Mouse (Mus musculus) bone marrow, adult 2 months (tissue): ENCODE results near the gene Pik3c2g. TPM values are rescaled to one million over a fixed set of nuclear protein-coding genes. Genes with fewer than 3 reads are reported as not detected.

ENCODE experiments used
- H3K27ac ChIP-seq: fragments of 200-500 bp; 2 replicates; pipeline ENCODE4 v1.5.1; 2012; ENCODE audit warnings: low read depth, mild to moderate bottlenecking, control low read depth, inconsistent platforms, low read length; ENCODE audit not compliant: control insufficient read depth, poor library complexity, insufficient read depth
- H3K4me1 ChIP-seq: fragments of 200-500 bp; 2 replicates; pipeline ENCODE4 v1.6.1; 2011; ENCODE audit warnings: low read length; ENCODE audit not compliant: control insufficient read depth, insufficient read depth
- H3K4me3 ChIP-seq: fragments of 200-500 bp; replicated peaks from 2 replicates; pipeline ENCODE3; 2011; ENCODE audit warnings: mild to moderate bottlenecking, low read depth, low read length, control low read depth; ENCODE audit not compliant: control insufficient read depth
- CTCF ChIP-seq: fragments of 200-500 bp; IDR thresholded peaks from 2 replicates; pipeline ENCODE4 v1.5.1; 2011; ENCODE audit warnings: low read length, control low read depth; ENCODE audit not compliant: control insufficient read depth, insufficient read depth
- POLR2A ChIP-seq: fragments of 200-500 bp; IDR thresholded peaks from 2 replicates; pipeline ENCODE4 v1.6.1; 2011; ENCODE audit warnings: low read depth, mild to moderate bottlenecking, control low read depth, low read length, borderline replicate concordance; ENCODE audit not compliant: control insufficient read depth
- WGBS: fragments of 180-500 bp; shearing (Covaris S2); methylation state at CpG from one replicate; pipeline ENCODE4 v1.1.7; 2018; 5-methylcytosine and 5-hydroxymethylcytosine counted together
- polyA plus RNA-seq: library from polyadenylated mRNA; stranded (reverse); fragments of >200 nt; gene quantifications from 2 replicates; pipeline ENCODE4 v1.2.4, GENCODE M21; 2011; ENCODE audit warnings: low replicate concordance; ENCODE audit not compliant: missing spikeins, insufficient read depth, insufficient read length

Pik3c2g gene
- polyA plus RNA-seq, 1 experiment, result not detected

DNA sequence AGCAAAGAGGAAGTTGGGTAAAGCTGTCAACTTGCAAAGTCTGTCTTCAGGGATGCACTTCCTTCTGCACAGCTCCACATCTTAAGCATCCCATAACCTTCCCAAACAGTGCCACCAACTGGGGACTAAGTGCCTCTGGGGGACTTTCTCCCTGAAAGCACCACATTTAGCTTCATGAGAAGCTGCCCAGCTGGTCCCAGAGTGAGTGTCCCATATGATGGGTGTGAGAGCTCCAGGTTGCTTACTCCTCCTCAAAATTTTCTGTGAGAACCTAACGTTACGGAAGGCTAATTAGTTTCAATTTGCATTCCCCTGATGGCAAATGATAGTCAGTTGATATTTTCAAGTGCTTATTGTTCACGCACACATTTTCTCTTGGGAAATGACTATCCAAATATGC is 397.0 kb downstream of the Pik3c2g start:
- no peaks in the 10 kb centered on the region for H3K4me1 ChIP-seq
- H3K27ac ChIP-seq, result no peak overlapping the region
- no peak overlapping the region for H3K4me3 ChIP-seq
- WGBS, result 91% methylated on average over 3 of the region's 3 CpGs
- TF ChIP-seq CTCF (no peak), POLR2A (no peak)

DNA sequence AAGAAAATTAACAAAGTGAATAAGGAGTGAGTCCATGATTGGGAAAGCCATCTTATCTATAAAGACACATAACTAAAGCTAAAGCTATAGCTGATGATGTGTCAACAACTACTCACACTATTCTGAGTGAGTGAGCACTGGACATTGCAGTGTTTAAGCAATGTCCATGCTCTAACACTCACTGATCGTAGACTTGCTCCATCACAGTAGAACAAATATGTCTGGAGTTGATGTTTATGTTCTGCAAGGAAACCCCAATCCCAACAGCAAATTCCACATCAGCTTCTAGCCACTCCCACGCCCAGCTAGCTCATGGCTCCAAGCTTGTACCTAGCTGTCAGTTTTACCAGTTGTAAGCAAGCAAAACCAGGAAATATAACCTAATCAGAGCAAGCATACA is 399.5 kb downstream of the Pik3c2g start:
- 71% methylated on average over 2 of the region's 2 CpGs for WGBS
- Histone ChIP-seq H3K27ac (no peak overlapping the region), H3K4me3 (no peak overlapping the region), H3K4me1 (no peaks in the 10 kb centered on the region)
- no peak for TF ChIP-seq CTCF
- no peak for TF ChIP-seq POLR2A

DNA sequence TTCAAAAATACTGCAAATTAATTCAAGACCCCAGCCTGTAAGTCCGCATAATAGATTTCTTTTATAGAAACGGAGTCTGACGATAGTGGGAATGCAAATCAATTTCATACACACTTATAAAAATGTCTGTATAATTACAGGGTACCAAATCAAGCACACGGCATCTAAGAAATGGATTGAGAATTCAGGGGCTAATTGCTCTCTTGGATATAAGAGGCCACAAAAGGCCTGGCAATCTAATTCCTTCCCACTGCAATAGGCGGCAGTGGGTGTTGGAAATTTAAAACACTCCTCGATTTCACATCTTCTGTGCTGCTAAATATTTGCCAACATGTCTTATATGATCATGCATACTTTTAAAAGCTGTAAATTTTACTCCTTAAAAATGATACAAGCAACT is 402.1 kb downstream of the Pik3c2g start:
- TF ChIP-seq POLR2A (no peak), CTCF (no peak)
- no peak overlapping the region for H3K27ac ChIP-seq
- H3K4me1 ChIP-seq, result no peaks in the 10 kb centered on the region
- no peak overlapping the region for H3K4me3 ChIP-seq
- WGBS, result 85% methylated on average over 6 of the region's 6 CpGs

DNA sequence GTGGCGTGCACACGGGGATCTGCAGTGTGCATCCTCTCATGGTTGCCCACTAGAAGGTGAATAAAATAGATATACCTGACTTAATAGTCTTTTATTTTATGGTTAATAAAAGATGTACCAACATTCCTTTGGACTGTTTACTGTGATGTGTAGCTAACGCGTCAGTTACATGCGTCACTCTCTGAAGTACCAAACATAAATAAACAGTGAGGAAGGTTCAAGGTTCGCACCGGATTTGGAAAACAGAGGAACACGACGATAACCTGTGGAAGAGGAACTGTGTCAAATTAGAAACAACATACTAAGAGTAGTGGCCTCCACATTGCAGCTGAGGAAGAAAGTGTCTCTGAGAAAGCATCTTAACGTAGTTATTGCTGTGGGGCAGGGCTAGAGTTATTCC is 402.6 kb downstream of the Pik3c2g start:
- WGBS, result 84% methylated on average over 10 of the region's 10 CpGs
- no peak overlapping the region for H3K4me3 ChIP-seq
- TF ChIP-seq POLR2A (no peak), CTCF (no peak)
- no peaks in the 10 kb centered on the region for H3K4me1 ChIP-seq
- H3K27ac ChIP-seq, result no peak overlapping the region

DNA sequence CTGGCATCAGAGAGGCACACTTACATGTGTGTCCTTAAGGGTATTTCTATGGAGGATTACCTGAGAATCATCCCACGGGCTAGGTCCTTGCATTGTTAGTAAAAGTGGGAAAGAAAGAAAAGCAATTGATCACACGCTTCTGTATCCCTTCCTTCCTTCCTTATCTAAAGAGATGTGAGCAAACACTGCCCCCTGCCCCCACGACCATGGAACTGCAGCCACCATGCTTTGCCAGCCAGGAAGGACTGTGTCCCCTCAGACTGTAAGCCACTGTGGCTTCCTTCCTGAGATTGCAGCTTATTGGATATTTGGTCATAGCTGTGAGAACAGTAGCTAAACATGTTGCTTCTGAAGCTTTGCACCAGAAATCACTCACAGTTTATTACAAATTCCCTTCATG is 418.2 kb downstream of the Pik3c2g start:
- TF ChIP-seq CTCF (no peak), POLR2A (no peak)
- no peak overlapping the region for H3K27ac ChIP-seq
- H3K4me3 ChIP-seq, result no peak overlapping the region
- WGBS, result 65% methylated on average over 3 of the region's 3 CpGs
- H3K4me1 ChIP-seq, result no peaks in the 10 kb centered on the region

Other genes with a start within 250 kb of the Pik3c2g start
- not detected in 2 replicates for gene Rergl, start 85.2 kb upstream of the Pik3c2g start, polyA plus RNA-seq